ENCODE assay signal across 30 mouse cellular contexts in genomic region chr9:67437511-67437910, GRCm38 (mm10).
DNase-seq lines count a peak whose midpoint lies in the region; ATAC-seq and TF ChIP-seq lines count a peak whose summit lies in the region.
"Had no signal": no experiment of that assay in that cellular context is flagged by ENCODE, and none has a peak within 500 bp of the region (broad histone marks: within the 10 kb centered on the region; RNA-seq: fewer than 3 reads in every experiment).

No protein-coding gene starts in this region.

- H3K36me3 ChIP-seq in forebrain, embryonic 13.5 days (ENCODE audit: poor library complexity, severe bottlenecking) = no peaks in the 10 kb centered on the region
- no peaks in the 10 kb centered on the region for H3K36me3 ChIP-seq in forebrain, embryonic 10.5 days (replicated peaks)
- no peaks in the 10 kb centered on the region for H3K36me3 ChIP-seq in kidney, adult 2 months (ENCODE audit: control insufficient read depth, insufficient read depth, low read length)
- H3K36me3 ChIP-seq in kidney, embryonic 14.5 days (ENCODE audit: control insufficient read depth, insufficient read depth, low read length) = no peaks in the 10 kb centered on the region
- H3K36me3 ChIP-seq in liver, adult 2 months (ENCODE audit: control insufficient read depth, insufficient read depth, low read length) = no peaks in the 10 kb centered on the region
- H3K36me3 ChIP-seq: embryonic facial prominence, embryonic 10.5 days; embryonic facial prominence, embryonic 13.5 days; heart, embryonic 12.5 days; heart, embryonic 15.5 days; hindbrain, embryonic 10.5 days; hindbrain, embryonic 13.5 days had no signal

- H3K4me3 ChIP-seq in forebrain, embryonic 13.5 days = no peak overlapping the region
- H3K4me3 ChIP-seq in forebrain, embryonic 10.5 days = no peak overlapping the region
- no peak overlapping the region for H3K4me3 ChIP-seq in kidney, adult 2 months (ENCODE audit: insufficient read depth, low read depth, low read length)
- H3K4me3 ChIP-seq in kidney, embryonic 14.5 days (ENCODE audit: low read length) = no peak overlapping the region
- H3K4me3 ChIP-seq in liver, adult 2 months (ENCODE audit: insufficient read depth, low read depth, low read length) = no peak overlapping the region
- H3K4me3 ChIP-seq: embryonic facial prominence, embryonic 10.5 days; embryonic facial prominence, embryonic 13.5 days; erythroblast, embryonic 14.5 days; gastrocnemius, adult 2 months; heart, embryonic 12.5 days; heart, embryonic 15.5 days; hindbrain, embryonic 10.5 days; hindbrain, embryonic 13.5 days had no signal

- H3K9me3 ChIP-seq in forebrain, embryonic 13.5 days (replicated peaks) = no peaks in the 10 kb centered on the region
- no peaks in the 10 kb centered on the region for H3K9me3 ChIP-seq in forebrain, embryonic 10.5 days
- H3K9me3 ChIP-seq in kidney, embryonic 14.5 days (ENCODE audit: control insufficient read depth, low read length) = no peaks in the 10 kb centered on the region
- H3K9me3 ChIP-seq: embryonic facial prominence, embryonic 10.5 days; embryonic facial prominence, embryonic 13.5 days; heart, embryonic 12.5 days; heart, embryonic 15.5 days; hindbrain, embryonic 10.5 days; hindbrain, embryonic 13.5 days had no signal

- H3K4me1 ChIP-seq in forebrain, embryonic 13.5 days = peaks cover 32% of the 10 kb centered on the region
- peaks cover 45% of the 10 kb centered on the region for H3K4me1 ChIP-seq in forebrain, embryonic 10.5 days
- peaks cover 27% of the 10 kb centered on the region for H3K4me1 ChIP-seq in kidney, adult 2 months (ENCODE audit: control insufficient read depth, insufficient read depth, low read length)
- peaks cover 4% of the 10 kb centered on the region for H3K4me1 ChIP-seq in kidney, embryonic 14.5 days (ENCODE audit: control insufficient read depth, insufficient read depth, low read length)
- peaks cover 3% of the 10 kb centered on the region for H3K4me1 ChIP-seq in liver, adult 2 months (ENCODE audit: control insufficient read depth, insufficient read depth, low read length)

- H3K79me2 ChIP-seq in liver, adult 2 months (ENCODE audit: control insufficient read depth, insufficient read depth, low read length) = no peaks in the 10 kb centered on the region

- WGBS in forebrain, embryonic 13.5 days = 96% methylated on average over 1 of the region's 1 CpGs
- 95% methylated on average over 1 of the region's 1 CpGs for WGBS in forebrain, embryonic 10.5 days
- 85% methylated on average over 1 of the region's 1 CpGs for WGBS in kidney, adult 2 months
- WGBS in kidney, embryonic 14.5 days = 88% methylated on average over 1 of the region's 1 CpGs
- 57% methylated on average over 1 of the region's 1 CpGs for WGBS in liver, adult 2 months

- no peak overlapping the region for H3K27ac ChIP-seq in forebrain, embryonic 13.5 days
- H3K27ac ChIP-seq in forebrain, embryonic 10.5 days = no peak overlapping the region
- H3K27ac ChIP-seq in kidney, adult 2 months (ENCODE audit: insufficient read depth, low read depth, low read length) = peak overlapping the region; percentile 39; the same call in 1 of the 2 replicates
- no peak overlapping the region for H3K27ac ChIP-seq in kidney, embryonic 14.5 days (ENCODE audit: low read depth, low read length)
- no peak overlapping the region for H3K27ac ChIP-seq in liver, adult 2 months (replicated peaks; ENCODE audit: insufficient read depth, low read depth, low read length)
- H3K27ac ChIP-seq: embryonic facial prominence, embryonic 10.5 days; embryonic facial prominence, embryonic 13.5 days; gastrocnemius, adult 2 months; heart, embryonic 15.5 days; hindbrain, embryonic 10.5 days; hindbrain, embryonic 13.5 days had no signal

- no peak for TF ChIP-seq POLR2A in kidney, adult 2 months (IDR thresholded peaks at IDR 0.05; ENCODE audit: low read depth, low read length)
- TF ChIP-seq POLR2A in liver, adult 2 months (IDR thresholded peaks at IDR 0.05; ENCODE audit: extremely low read depth, insufficient read depth, low read length) = no peak

- no peak for DNase-seq in forebrain, embryonic 10.5 days (ENCODE audit: extremely low spot score, low spot score)
- peak; percentile 74 for DNase-seq in kidney, adult 2 months
- DNase-seq in liver, adult 2 months (ENCODE audit: extremely low read depth, low read depth, low spot score) = peak; percentile 60
- DNase-seq in liver = no peak
- peak; percentile 35 to 59 for DNase-seq in kidney, postnatal 36 days
- no peak for DNase-seq in urinary bladder, postnatal 4 days (ENCODE audit: low spot score in 2 of 2)
- DNase-seq: adrenal gland, adult 8-10 months; adrenal gland, postnatal 25 days; cerebellum, adult 11-12 months; cerebellum, adult 8-10 months; cerebellum, postnatal 10 days; cerebellum, postnatal 36 days; embryo, embryonic 11 days; forebrain, postnatal 0 days; gastrocnemius, adult 2 months; gastrocnemius, postnatal 14 days; heart, adult 11 months; heart, postnatal 10 days; heart, postnatal 36 days had no signal

- no peak for ATAC-seq in forebrain, embryonic 13.5 days
- ATAC-seq in kidney, embryonic 14.5 days (ENCODE audit: low FRiP score, low TSS enrichment) = no peak
- ATAC-seq: activated CD4-positive, CD25-positive, alpha-beta regulatory T cell, adult 4 months; forebrain, embryonic 14.5 days; forebrain, postnatal 0 days had no signal

- no peak for TF ChIP-seq CTCF in kidney, adult 2 months (conservative IDR thresholded peaks at IDR 0.05; ENCODE audit: insufficient read depth, insufficient read length, low read depth, low read length)
- no peak for TF ChIP-seq CTCF in liver, adult 2 months (IDR thresholded peaks at IDR 0.05; ENCODE audit: low read depth, low read length)

- 0 out of 2 replicates have a peak overlapping the region, but pooled peaks have one; percentile 2 for H3K9ac ChIP-seq in forebrain, embryonic 13.5 days
- H3K9ac ChIP-seq in kidney, embryonic 14.5 days (ENCODE audit: low read depth, low read length) = no peak overlapping the region
- H3K9ac ChIP-seq in liver, adult 2 months (ENCODE audit: low read depth, low read length) = no peak overlapping the region
- H3K9ac ChIP-seq: embryonic facial prominence, embryonic 13.5 days; forebrain, postnatal 0 days; heart, embryonic 12.5 days; heart, embryonic 15.5 days; hindbrain, embryonic 13.5 days had no signal

- H3K27me3 ChIP-seq in forebrain, embryonic 13.5 days = no peaks in the 10 kb centered on the region
- H3K27me3 ChIP-seq in forebrain, embryonic 10.5 days (ENCODE audit: poor library complexity, severe bottlenecking) = no peaks in the 10 kb centered on the region
- H3K27me3 ChIP-seq in kidney, adult 2 months (replicated peaks; ENCODE audit: control insufficient read depth, insufficient read depth, low read length) = no peaks in the 10 kb centered on the region
- H3K27me3 ChIP-seq in kidney, embryonic 14.5 days (ENCODE audit: control insufficient read depth, insufficient read depth, low read length) = no peaks in the 10 kb centered on the region
- no peaks in the 10 kb centered on the region for H3K27me3 ChIP-seq in liver, adult 2 months (ENCODE audit: control insufficient read depth, insufficient read depth, low read length)
- H3K27me3 ChIP-seq: embryonic facial prominence, embryonic 13.5 days; heart, embryonic 12.5 days; heart, embryonic 15.5 days; hindbrain, embryonic 13.5 days had no signal

- no peak overlapping the region for H3K4me2 ChIP-seq in forebrain, embryonic 13.5 days
- H3K4me2 ChIP-seq in kidney, embryonic 14.5 days (replicated peaks; ENCODE audit: low read depth, low read length) = no peak overlapping the region
- H3K4me2 ChIP-seq: embryonic facial prominence, embryonic 13.5 days; heart, embryonic 12.5 days; heart, embryonic 15.5 days; hindbrain, embryonic 13.5 days had no signal

Comparison
In these comparisons a context has a peak if more than half of its experiments do, and no peak if none do; other contexts are left out.
1. DNase-seq: peak in kidney, adult 2 months (single experiment), liver, adult 2 months (single experiment) and kidney, postnatal 36 days (2 of 2); none in forebrain, embryonic 10.5 days (single experiment), liver (single experiment) and urinary bladder, postnatal 4 days (0 of 2).